Mouse (Mus musculus) embryo, embryonic 9.5 days (tissue): ENCODE measurements around the gene Olfr1270.
"Not testable (repeated sequence)": the region's sequence is repeated elsewhere in the genome, so short reads cannot be mapped to it uniquely, and the experiment has no call there.

ENCODE experiments used
- DNase-seq: peaks from one replicate; pipeline ENCODE4 v3.0.0-alpha.2; 2017; ENCODE audit errors: extremely low spot score

The Olfr1270 gene

DNA sequence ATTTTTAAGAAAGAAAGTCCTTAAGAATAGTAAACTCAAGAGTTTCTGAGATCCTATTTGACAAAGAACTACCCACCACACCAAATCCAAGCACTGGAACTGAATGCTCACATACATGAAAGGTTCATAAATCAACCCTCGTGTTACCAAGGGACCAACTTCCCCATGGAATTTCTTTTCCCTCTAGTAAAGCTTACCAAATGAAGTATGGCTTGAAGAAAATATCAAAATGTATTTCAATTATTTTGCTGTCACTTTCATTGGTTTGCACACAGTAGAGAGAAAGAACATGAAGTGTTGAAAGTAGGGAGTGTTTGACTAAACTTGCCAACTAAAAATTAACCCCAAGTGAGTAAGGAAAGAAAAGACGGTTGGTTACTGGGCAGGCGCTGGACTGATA is at the start of gene Olfr1270:
Olfr1270 (minus strand) TSS at position 101 of the 400 bp plus-strand sequence.
- no peak for DNase-seq

GRCm38 (mm10) chr2:90199606-90200005 is 46.7 kb upstream of the Olfr1270 start:
- not testable (repeated sequence) for DNase-seq

- DNase-seq, result not testable (repeated sequence)
Observed at GRCm38 (mm10) chr2:90195285-90195684, 42.4 kb upstream of the Olfr1270 start.

DNA sequence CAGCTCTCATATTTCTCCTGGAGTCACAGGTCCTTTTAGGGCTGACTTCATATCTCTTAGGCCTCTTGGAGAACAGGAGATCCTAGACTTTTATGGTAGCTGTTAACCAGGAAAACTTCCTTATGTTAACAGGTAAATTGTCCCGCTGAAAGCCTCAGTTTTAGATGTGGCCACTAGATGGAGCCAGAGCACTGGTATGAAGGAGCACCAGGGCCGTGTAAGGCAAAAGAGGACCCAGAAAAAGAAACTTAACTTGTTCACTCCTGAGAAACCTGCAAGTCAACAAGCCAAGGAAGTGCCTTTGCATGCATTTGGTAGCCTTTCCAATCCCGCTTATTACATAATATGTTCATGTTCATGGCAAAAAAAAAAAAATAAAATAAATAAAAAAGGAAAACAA is 41.9 kb upstream of the Olfr1270 start:
- not testable (repeated sequence) for DNase-seq

GRCm38 (mm10) chr2:90187082-90187481 is 34.2 kb upstream of the Olfr1270 start:
- not testable (repeated sequence) for DNase-seq

DNA sequence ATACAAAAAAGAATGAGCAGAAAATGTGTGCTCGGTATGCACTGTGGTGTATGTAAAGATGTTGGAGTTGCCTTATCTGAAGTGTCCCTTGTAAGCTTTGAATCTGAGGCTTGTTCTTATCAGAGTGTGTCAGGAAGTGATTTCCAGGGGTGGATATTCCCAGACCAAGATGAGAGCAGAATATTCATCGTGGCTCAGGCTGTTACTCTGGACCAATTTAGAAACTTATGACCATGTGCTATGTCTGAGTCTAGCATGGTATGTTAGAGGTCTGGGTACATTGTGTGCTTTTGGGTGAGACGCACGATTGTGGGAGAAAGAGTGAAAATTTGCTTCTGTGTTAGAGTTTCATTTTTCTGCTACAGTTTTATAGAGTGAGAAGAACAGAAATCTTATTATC is 33.2 kb upstream of the Olfr1270 start:
- DNase-seq, result not testable (repeated sequence)

DNA sequence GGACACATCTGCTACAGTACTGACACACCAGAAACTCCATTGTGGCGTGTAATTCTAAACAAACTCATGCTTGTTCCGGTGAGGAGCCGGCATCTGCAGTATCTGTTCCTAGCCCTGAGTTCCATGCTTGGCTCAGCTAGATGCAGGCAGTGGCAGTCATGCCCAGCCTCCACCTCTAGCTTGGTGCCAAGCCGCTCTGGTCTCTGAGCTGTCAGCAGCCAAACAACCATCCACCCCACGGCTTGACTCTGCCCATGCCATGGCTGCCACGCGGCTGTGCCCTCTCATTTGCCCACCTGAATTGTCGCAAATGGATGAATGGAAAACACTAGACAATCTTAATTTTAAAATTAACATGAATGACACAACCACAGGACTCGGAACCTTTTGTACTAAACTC is 1.0 kb upstream of the Olfr1270 start:
- no peak for DNase-seq

DNA sequence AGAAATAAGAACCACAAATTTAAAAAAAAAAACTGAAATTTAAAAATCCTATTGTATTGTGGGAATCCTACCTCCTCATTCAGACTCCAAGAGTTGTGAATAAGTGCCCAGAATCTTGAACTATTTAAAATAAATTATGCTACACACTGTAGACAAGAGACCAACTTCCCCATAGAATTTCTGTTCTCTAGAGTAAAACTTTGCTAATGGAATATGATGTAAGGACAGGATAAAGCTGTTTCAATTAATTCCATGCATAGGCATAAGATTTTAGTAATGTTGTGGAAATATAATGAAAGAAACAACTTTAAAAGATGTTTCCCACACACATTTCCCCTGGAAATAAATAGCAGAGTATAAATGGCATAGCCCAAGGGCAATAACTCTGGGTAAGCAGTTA is 10.7 kb downstream of the Olfr1270 start, which contains the start of gene Olfr32:
Olfr32 (minus strand) TSS at position 101 of the 400 bp plus-strand sequence.
- DNase-seq, result no peak

DNA sequence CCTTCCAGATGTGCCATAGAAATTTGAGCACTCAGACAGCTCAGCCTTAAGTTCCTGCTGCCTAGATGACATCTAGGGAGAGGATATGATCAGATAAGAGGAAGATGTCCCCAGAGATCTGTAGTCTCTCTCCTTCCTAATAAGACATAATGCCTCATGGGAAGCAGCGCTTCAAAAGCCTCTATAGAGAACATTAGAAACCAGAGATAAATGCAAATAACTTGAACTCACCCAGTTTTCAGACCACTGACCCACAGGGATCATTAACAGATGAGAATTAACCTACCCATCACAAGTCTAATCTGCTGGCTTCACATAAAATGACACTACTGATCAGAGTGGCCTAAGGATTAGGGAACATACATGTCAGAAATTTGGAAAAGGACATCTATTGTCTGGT is 31.6 kb downstream of the Olfr1270 start, which contains the start of gene Olfr1269:
Olfr1269 (minus strand) TSS at position 101 of the 400 bp plus-strand sequence.
- DNase-seq, result no peak
